Mouse (Mus musculus) embryonic facial prominence, embryonic 11.5 days (tissue): ENCODE results near the gene Tssk6. TPM values are rescaled to one million over a fixed set of nuclear protein-coding genes. Genes with fewer than 3 reads are reported as not detected.

Experiments used
- ATAC-seq: fragments of 200-750 bp; cut with Nextera tagmentation; replicated peaks from 2 replicates; pipeline ENCODE4 v1.8.0; 2017; ENCODE audit warnings: low read depth; ENCODE audit not compliant: insufficient number of reproducible peaks, low FRiP score, low TSS enrichment
- DNase-seq: peaks from one replicate; pipeline ENCODE4 v3.0.0-alpha.2; 2015; ENCODE audit warnings: low spot score
- H3K27ac ChIP-seq: fragments of 300-500 bp; sonication (generic); replicated peaks from 2 replicates; pipeline ENCODE4 v1.5.1; 2014; ENCODE audit warnings: mild to moderate bottlenecking, low read depth, low read length, control low read depth
- H3K27me3 ChIP-seq: fragments of 300-500 bp; sonication (generic); 2 replicates; pipeline ENCODE4 v1.6.1; 2014; ENCODE audit warnings: mild to moderate bottlenecking, low read length, moderate library complexity, mixed read lengths; ENCODE audit not compliant: control insufficient read depth, insufficient read depth
- H3K36me3 ChIP-seq: fragments of 300-500 bp; sonication (generic); replicated peaks from 2 replicates; pipeline ENCODE4 v1.6.1; 2014; ENCODE audit warnings: low read depth, mild to moderate bottlenecking, low read length, moderate library complexity, mixed read lengths; ENCODE audit not compliant: control insufficient read depth, insufficient read depth
- H3K4me1 ChIP-seq: fragments of 300-500 bp; sonication (generic); 2 replicates; pipeline ENCODE4 v1.6.1; 2014; ENCODE audit warnings: low read length, mixed read lengths; ENCODE audit not compliant: control insufficient read depth, insufficient read depth
- H3K4me2 ChIP-seq: fragments of 300-500 bp; sonication (generic); 2 replicates; pipeline ENCODE4 v1.6.1; 2014; ENCODE audit warnings: low read depth, mild to moderate bottlenecking, control low read depth, low read length, moderate library complexity
- H3K4me3 ChIP-seq: fragments of 300-500 bp; sonication (generic); 2 replicates; pipeline ENCODE4 v1.5.1; 2014; ENCODE audit warnings: low read depth, low read length, control low read depth
- H3K9ac ChIP-seq: fragments of 300-500 bp; sonication (generic); replicated peaks from 2 replicates; pipeline ENCODE4 v1.6.1; 2014; ENCODE audit warnings: mild to moderate bottlenecking, control low read depth, low read length
- H3K9me3 ChIP-seq: fragments of 300-500 bp; sonication (generic); replicated peaks from 2 replicates; pipeline ENCODE4 v1.6.1; 2016; ENCODE audit warnings: mild to moderate bottlenecking, low read length, inconsistent platforms, mixed read lengths; ENCODE audit not compliant: control insufficient read depth
- WGBS: fragments of 180-500 bp; shearing (Covaris S2); extraction: QIAGEN DNeasy Blood & Tissue Kit; methylation state at CpG from one replicate; pipeline ENCODE4 v1.1.7; 2014; 5-methylcytosine and 5-hydroxymethylcytosine counted together
- polyA plus RNA-seq: library from polyadenylated mRNA; unstranded; fragments of >200 nt; fragmentation: Nextera tagmentation; extraction: Ambion mirVana; gene quantifications from 2 replicates; pipeline ENCODE4 v1.2.1, GENCODE M21; 2014

Tssk6 gene
- polyA plus RNA-seq, 1 experiment from 2014 or later, result 3.2 TPM

GRCm38 (mm10) chr8:69870003-69870765 lies 31.8 kb upstream of the Tssk6 start:
- WGBS, result 84% methylated on average over 11 of the region's 11 CpGs

DNA sequence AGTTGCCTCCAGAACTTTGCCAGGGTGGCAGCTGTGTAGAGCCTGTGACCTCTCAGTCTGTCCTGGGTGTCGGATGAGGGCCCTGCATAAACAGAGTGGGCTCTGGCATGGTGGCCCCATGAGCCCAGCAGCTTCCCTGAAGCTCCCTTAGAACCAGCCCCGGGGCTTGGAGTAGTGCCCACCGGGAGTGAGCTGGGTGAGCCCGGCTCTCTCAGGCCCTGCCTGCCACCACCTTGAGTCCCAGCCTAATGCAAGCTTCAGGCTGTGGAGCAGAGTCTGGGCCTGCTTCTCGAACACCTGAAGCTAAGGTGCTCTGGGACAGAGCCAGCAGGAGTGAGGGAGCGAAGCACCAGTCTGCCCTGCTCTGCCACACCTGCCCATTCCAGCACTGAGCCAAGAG lies 31.1 kb upstream of the Tssk6 start:
- WGBS, result 85% methylated on average over 6 of the region's 6 CpGs
- Histone ChIP-seq H3K36me3 (no peaks in the 10 kb centered on the region), H3K4me1 (no peaks in the 10 kb centered on the region), H3K27me3 (no peaks in the 10 kb centered on the region; the same call in none of the 2 replicates), H3K4me2 (no peak overlapping the region), H3K27ac (no peak overlapping the region), H3K9me3 (no peaks in the 10 kb centered on the region), H3K9ac (no peak overlapping the region), H3K4me3 (no peak overlapping the region)
- no peak for DNase-seq
- no peak for ATAC-seq

More at GRCm38 (mm10) chr8:69870003-69870765, 31.8 kb upstream of the Tssk6 start:
- ATAC-seq (no peak), DNase-seq (no peak)
- no peak overlapping the region for H3K9ac ChIP-seq
- H3K36me3 ChIP-seq, result no peaks in the 10 kb centered on the region
- no peaks in the 10 kb centered on the region for H3K4me1 ChIP-seq
- H3K27me3 ChIP-seq, result no peaks in the 10 kb centered on the region; the same call in none of the 2 replicates
- no peaks in the 10 kb centered on the region for H3K9me3 ChIP-seq
- H3K27ac ChIP-seq, result no peak overlapping the region
- no peak overlapping the region for H3K4me3 ChIP-seq
- no peak overlapping the region for H3K4me2 ChIP-seq

DNA sequence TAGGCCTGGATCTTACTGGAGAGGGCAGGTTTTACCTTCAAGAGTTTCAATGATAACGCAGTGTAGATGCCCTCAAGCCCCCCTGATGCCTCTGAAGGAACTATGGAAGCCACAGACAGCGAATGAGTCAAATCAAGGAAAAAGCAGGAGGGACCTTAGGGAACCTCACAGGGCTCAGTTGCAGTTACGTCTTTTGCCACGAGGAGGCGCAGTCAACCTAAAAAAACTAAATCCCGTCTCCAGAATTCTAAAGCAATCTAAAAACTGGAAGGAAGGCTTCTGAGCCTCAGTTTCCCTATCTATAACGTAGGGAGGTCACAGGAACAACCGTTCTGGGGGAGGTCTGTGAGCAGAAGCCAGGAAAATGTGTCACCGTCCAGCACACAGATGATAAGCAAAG lies 27.8 kb upstream of the Tssk6 start:
- Histone ChIP-seq H3K27ac (no peak overlapping the region), H3K4me1 (no peaks in the 10 kb centered on the region), H3K36me3 (no peaks in the 10 kb centered on the region), H3K4me2 (no peak overlapping the region), H3K9ac (no peak overlapping the region), H3K27me3 (peaks cover 2% of the 10 kb centered on the region), H3K4me3 (no peak overlapping the region), H3K9me3 (no peaks in the 10 kb centered on the region)
- WGBS, result 7% methylated on average over 9 of the region's 9 CpGs
- ATAC-seq (no peak), DNase-seq (peak; percentile 82)

DNA sequence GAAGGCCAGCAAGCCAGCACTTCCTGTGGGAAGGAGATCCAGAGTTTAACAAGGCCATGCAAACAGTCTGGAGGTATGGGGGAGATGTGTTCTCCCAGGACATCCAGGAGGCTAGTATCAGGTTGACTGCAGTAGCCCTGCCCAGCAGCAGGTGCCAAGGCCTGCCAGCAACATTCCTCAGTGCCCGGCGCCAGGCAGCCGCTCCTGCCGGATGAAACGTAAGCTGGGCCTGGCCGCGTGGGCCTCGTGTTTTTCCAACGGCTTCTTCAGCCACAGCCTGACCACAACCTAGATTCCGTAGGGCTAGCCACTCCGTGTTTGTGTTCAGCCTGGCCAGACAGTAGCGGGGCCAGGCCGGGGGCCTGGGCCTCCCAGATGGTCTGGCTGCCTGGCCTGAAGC lies 27.3 kb upstream of the Tssk6 start:
- Histone ChIP-seq H3K9ac (no peak overlapping the region), H3K27ac (no peak overlapping the region), H3K4me2 (no peak overlapping the region), H3K4me3 (no peak overlapping the region), H3K4me1 (no peaks in the 10 kb centered on the region), H3K36me3 (no peaks in the 10 kb centered on the region), H3K9me3 (no peaks in the 10 kb centered on the region), H3K27me3 (peaks cover 6% of the 10 kb centered on the region)
- ATAC-seq (no peak), DNase-seq (no peak)
- 79% methylated on average over 13 of the region's 13 CpGs for WGBS

- H3K4me2 ChIP-seq, result no peak overlapping the region
- 32% methylated on average over 10 of the region's 10 CpGs for WGBS
- H3K27me3 ChIP-seq, result peaks cover 20% of the 10 kb centered on the region
- no peak for DNase-seq
- H3K4me1 ChIP-seq, result no peaks in the 10 kb centered on the region; the same call in 1 of the 2 replicates
- no peak overlapping the region for H3K4me3 ChIP-seq
- H3K9me3 ChIP-seq, result no peaks in the 10 kb centered on the region
- no peaks in the 10 kb centered on the region for H3K36me3 ChIP-seq
- no peak overlapping the region for H3K9ac ChIP-seq
- no peak overlapping the region for H3K27ac ChIP-seq
- no peak for ATAC-seq
Measured at GRCm38 (mm10) chr8:69876097-69876496, 25.9 kb upstream of the Tssk6 start.

GRCm38 (mm10) chr8:69876967-69877366 lies 25.0 kb upstream of the Tssk6 start:
- Histone ChIP-seq H3K4me1 (no peaks in the 10 kb centered on the region; the same call in 1 of the 2 replicates), H3K4me2 (no peak overlapping the region), H3K4me3 (no peak overlapping the region), H3K9ac (no peak overlapping the region), H3K36me3 (no peaks in the 10 kb centered on the region), H3K27me3 (peaks cover 29% of the 10 kb centered on the region), H3K9me3 (no peaks in the 10 kb centered on the region), H3K27ac (no peak overlapping the region)
- ATAC-seq (no peak), DNase-seq (no peak)
- 73% methylated on average over 10 of the region's 10 CpGs for WGBS

DNA sequence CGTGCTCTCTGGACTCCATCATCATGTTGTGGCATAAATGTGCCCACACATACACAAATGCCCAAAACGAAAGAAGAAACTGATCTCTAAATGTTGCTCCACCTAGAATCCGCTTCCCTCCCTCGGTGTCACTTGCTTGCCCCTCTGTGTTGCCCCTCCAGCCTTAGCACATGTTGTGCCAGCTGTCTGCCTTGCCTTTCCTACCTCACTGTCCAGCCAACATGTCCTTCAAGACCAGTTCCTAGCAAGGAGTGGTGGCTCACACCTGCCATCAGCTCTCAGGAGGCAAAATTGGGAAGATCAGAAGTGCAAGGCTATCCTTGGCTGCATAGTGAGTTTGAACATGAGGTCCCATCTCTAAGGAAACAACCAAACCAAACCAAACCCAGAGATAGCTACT lies 24.6 kb upstream of the Tssk6 start:
- no peak for ATAC-seq
- H3K4me1 ChIP-seq, result no peaks in the 10 kb centered on the region; the same call in 1 of the 2 replicates
- H3K36me3 ChIP-seq, result no peaks in the 10 kb centered on the region

DNA sequence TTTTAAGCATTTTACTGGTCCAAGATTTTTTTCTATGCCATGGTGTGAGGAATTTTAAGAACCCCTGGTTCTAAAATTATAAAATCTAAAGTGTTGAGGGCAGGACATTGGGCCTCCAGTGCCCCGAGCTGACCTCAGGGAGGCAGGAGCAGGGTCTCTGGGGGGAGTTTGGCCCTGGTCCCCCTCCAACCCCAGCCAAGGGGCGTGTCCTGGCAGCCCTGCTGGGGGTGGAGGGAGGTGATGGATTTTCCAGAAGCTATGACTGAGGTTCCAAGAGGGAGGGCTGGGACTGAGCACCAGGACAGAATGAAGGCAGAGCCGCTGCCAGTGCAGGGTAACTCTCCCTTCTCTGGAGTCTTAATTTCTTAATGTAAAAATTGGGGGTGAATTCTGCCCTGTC lies 24.0 kb upstream of the Tssk6 start:
- Histone ChIP-seq H3K27ac (no peak overlapping the region), H3K9ac (no peak overlapping the region), H3K4me3 (no peak overlapping the region), H3K27me3 (peaks cover 39% of the 10 kb centered on the region), H3K4me2 (no peak overlapping the region), H3K9me3 (no peaks in the 10 kb centered on the region), H3K36me3 (no peaks in the 10 kb centered on the region), H3K4me1 (no peaks in the 10 kb centered on the region; the same call in 1 of the 2 replicates)
- no peak for ATAC-seq
- 61% methylated on average over 3 of the region's 3 CpGs for WGBS
- no peak for DNase-seq

More for the DNA sequence above, 24.6 kb upstream of the Tssk6 start:
- WGBS, result 84% methylated on average over 4 of the region's 4 CpGs
- Histone ChIP-seq H3K27me3 (peaks cover 33% of the 10 kb centered on the region), H3K27ac (no peak overlapping the region), H3K4me2 (no peak overlapping the region), H3K9ac (no peak overlapping the region), H3K9me3 (no peaks in the 10 kb centered on the region), H3K4me3 (no peak overlapping the region)
- no peak for DNase-seq
